Mouse (Mus musculus) CD4-positive helper T cell, adult 2 months (primary cell): ENCODE data around the gene Olfr251.
"Not testable (repeated sequence)": the region's sequence is repeated elsewhere in the genome, so short reads cannot be mapped to it uniquely, and the experiment has no call there.

ENCODE experiments used
- DNase-seq: peaks from one replicate; pipeline ENCODE4 v3.0.0-alpha.2; 2012; ENCODE audit warnings: low read depth, missing footprints, low spot score

Gene Olfr251

DNA sequence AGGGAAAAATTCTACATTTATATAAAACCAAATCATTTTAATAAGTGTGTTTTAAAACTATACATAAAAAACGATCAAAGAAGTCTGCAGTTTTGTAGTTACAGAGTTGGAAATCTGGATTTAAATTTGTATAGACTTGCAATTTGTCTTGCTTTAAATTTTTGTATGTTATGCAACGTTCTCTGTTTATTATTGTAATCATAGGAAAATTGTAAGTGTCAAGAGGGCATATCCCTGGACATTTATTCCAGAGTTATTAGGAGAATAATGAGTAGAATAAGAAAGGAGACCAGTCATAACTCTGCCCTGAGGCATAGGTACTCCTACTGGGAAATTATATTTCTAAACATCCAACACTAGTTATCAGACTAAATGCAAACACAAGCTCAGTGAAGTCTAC lies at the start of gene Olfr251:
Olfr251 (plus strand) TSS at position 301 of the 400 bp plus-strand sequence.
- DNase-seq: no peak

DNA sequence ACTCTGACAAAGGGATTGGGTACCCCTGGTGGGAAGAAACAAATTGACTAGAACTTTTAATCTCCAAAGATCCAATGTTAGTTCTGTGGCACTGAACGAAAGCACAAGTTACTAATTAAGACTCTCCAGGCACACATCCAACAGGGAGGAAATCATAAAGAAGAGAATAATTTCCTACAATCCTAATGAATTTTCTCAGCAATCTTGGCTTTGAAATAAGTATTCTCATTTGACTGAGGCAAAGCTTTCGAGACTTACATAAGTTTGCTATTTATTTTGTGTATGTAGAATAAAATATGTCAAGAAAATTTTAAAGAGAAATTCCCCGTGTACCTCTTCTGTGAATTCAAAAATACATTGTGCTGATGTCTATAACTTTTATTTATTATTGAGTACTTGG lies 48.1 kb upstream of the Olfr251 start, which contains the start of gene Olfr25:
Olfr25 (plus strand) TSS at position 301 of the 400 bp plus-strand sequence.
- no peak for DNase-seq

DNA sequence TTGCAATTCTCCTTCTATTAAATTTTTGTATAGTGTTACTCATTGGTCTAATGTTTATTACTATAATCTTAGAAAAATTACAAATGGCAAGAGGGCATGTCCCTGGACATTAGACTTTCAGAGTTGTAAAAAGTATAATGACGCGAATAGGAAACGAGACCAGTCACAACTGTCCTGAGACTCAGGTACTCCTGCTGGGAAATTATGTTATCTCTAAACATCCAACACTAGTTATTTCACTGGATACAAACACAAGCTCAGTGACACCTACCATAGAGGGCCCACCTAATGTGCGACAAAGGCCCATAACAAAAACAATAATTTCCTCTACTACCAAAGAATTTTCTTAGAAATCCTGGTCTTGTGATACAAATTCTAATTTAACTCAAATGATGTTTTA lies 28.8 kb upstream of the Olfr251 start, which contains the start of gene Olfr898:
Olfr898 (plus strand) TSS at position 301 of the 400 bp plus-strand sequence.
- DNase-seq: no peak

DNA sequence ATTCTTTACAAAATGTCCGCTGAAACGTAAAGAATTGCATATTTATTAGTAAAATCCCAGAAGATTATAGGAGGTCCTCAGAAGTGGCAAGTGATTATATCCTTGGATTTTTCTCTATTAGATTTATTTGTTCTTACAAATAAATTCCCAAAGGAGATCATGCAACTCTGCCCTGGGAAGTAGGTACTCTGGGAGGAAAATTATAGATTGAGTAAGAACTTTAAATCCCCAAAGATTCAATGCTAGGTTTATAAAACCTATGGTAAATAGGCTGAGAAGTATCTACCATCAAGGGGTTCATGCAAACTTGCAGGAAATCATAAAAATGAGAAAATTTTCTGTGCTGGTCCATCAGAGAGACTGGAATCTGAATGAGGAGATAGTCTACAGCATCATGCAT lies 10.3 kb upstream of the Olfr251 start, which contains the start of gene Olfr250:
Olfr250 (plus strand) TSS at position 301 of the 400 bp plus-strand sequence.
- DNase-seq: no peak

GRCm38 (mm10) chr9:38401398-38401797 lies 24.5 kb downstream of the Olfr251 start, which contains the start of gene Olfr147:
Gene Olfr147 (plus strand): TSS chr9:38401698.
- no peak for DNase-seq

GRCm38 (mm10) chr9:38407502-38407901 lies 30.6 kb downstream of the Olfr251 start:
- DNase-seq: not testable (repeated sequence)

DNA sequence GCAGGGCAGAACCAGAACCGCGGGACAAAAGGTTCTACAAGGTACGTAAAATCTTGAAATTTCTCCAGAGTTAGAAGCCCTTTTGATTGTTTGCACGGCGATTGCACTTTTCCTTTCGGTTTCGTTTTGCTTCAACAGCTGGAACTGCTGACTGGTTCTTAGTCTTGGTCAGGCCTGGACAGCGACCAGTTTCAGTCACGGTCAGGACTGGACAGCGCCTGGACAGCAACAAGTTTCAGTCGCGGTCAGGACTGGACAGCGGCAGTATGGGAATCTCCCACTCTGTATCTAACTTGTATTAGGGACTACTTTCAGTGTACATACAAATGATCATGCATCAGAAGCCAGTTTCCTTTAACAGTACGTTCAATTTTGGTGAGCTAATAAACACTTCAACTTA lies 36.6 kb downstream of the Olfr251 start:
- DNase-seq: not testable (repeated sequence)

- no peak for DNase-seq
These were observed 46.9 kb downstream of the Olfr251 start for GRCm38 (mm10) chr9:38423801-38424200.

- no peak for DNase-seq
These were observed 50.1 kb downstream of the Olfr251 start for GRCm38 (mm10) chr9:38427026-38427425.

DNA sequence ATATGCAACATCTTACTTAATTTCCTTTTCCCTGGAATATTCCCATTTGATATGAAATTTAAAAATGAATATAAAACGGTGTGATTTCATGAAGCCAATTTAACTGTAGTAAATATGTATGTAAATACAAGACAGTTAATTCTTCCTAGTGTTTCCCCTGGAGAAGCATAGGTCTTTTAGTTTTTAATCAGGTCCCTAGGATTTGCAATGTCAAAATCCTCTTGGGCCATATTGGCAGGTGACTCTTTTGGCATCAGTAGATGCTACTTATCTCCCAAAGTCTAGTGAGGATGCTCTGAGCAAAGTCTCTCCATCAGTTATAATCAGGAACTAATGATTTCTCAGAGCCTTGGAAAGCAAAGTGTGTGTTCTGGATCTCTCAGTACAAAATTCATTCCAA lies 52.3 kb downstream of the Olfr251 start, which contains the start of gene Olfr901:
Olfr901 (plus strand) TSS at position 301 of the 400 bp plus-strand sequence.
- DNase-seq: no peak
